Mouse (Mus musculus) monocyte, adult 5-6 weeks (primary cell): ENCODE data around the gene Trmt6. TPM values are rescaled to one million over a fixed set of nuclear protein-coding genes. Genes with fewer than 3 reads are reported as not detected.

Source experiments
- total RNA-seq: library from RNA; stranded (forward); fragments of 200-1000, 200-491, 200-594 nt; gene quantifications from 3 replicates; pipeline ENCODE4 v1.2.3, GENCODE M21; 2017

Trmt6 gene
- total RNA-seq, 1 experiment from 2014 or later, result 30.2 TPM

Other genes with a start within 250 kb of the Trmt6 start
- 230 to 311 TPM (median 284 TPM) in 3 replicates for gene Gpcpd1, start 228.3 kb downstream of the Trmt6 start, total RNA-seq
- 15.0 to 21.8 TPM (median 15.4 TPM) in 3 replicates for gene Shld1, start 129.1 kb downstream of the Trmt6 start, total RNA-seq
- gene Chgb, start 34.8 kb downstream of the Trmt6 start, total RNA-seq, result not detected in 3 replicates
- gene Mcm8, start 86 bp upstream of the Trmt6 start, total RNA-seq, result 0.86 to 4.1 TPM (median 1.8 TPM) in 3 replicates
- 11.0 to 15.4 TPM (median 11.7 TPM) in 3 replicates for gene Crls1, start 30.6 kb upstream of the Trmt6 start, total RNA-seq
- gene Lrrn4, start 64.8 kb upstream of the Trmt6 start, total RNA-seq, result not detected in 3 replicates
- not detected in 3 replicates for gene Fermt1, start 129.9 kb upstream of the Trmt6 start, total RNA-seq